Mouse (Mus musculus): ENCODE results near the gene Sox8. TPM values are rescaled to one million over a fixed set of nuclear protein-coding genes. Genes with fewer than 3 reads are reported as not detected.

The Sox8 gene
- polyA plus RNA-seq (2015; fragmentation: Nextera tagmentation; extraction: Ambion mirVana): 1.6 and 1.7 TPM in 2 replicates

GRCm38 (mm10) chr17:25570648-25571452, at the start of gene Sox8:
Gene Sox8, minus strand, starts transcription at chr17:25570686.

GRCm38 (mm10) chr17:25578920-25579319, 8.4 kb upstream of the Sox8 start, which contains the start of gene Lmf1:
Gene Lmf1, plus strand, starts transcription at chr17:25579085.

Other genes with a start within 250 kb of the Sox8 start
- gene Tpsab1, start 225.1 kb downstream of the Sox8 start, polyA plus RNA-seq (2015; fragmentation: Nextera tagmentation; extraction: Ambion mirVana): 2.4 and 10.9 TPM in 2 replicates
- gene Tpsb2, start 204.4 kb downstream of the Sox8 start, polyA plus RNA-seq (2015; fragmentation: Nextera tagmentation; extraction: Ambion mirVana): 43.4 and 152 TPM in 2 replicates
- 0.82 and 1.7 TPM in 2 replicates for gene Tpsg1, start 201.4 kb downstream of the Sox8 start, polyA plus RNA-seq (2015; fragmentation: Nextera tagmentation; extraction: Ambion mirVana)
- 5.6 and 7.4 TPM in 2 replicates for gene Cacna1h, start 136.9 kb downstream of the Sox8 start, polyA plus RNA-seq (2015; fragmentation: Nextera tagmentation; extraction: Ambion mirVana)
- not detected in 2 replicates for gene Tekt4, start 116.1 kb downstream of the Sox8 start, polyA plus RNA-seq (2015; fragmentation: Nextera tagmentation; extraction: Ambion mirVana)
- not detected in 2 replicates for gene Sstr5, start 73.4 kb downstream of the Sox8 start, polyA plus RNA-seq (2015; fragmentation: Nextera tagmentation; extraction: Ambion mirVana)
- 16.8 and 17.1 TPM in 2 replicates for gene Lmf1, start 8.4 kb upstream of the Sox8 start, polyA plus RNA-seq (2015; fragmentation: Nextera tagmentation; extraction: Ambion mirVana)
- 0.63 and 2.2 TPM in 2 replicates for gene Gng13, start 146.5 kb upstream of the Sox8 start, polyA plus RNA-seq (2015; fragmentation: Nextera tagmentation; extraction: Ambion mirVana)
- gene Chtf18, start 156.7 kb upstream of the Sox8 start, polyA plus RNA-seq (2015; fragmentation: Nextera tagmentation; extraction: Ambion mirVana): 6.3 and 7.4 TPM in 2 replicates
- gene Rpusd1, start 157.0 kb upstream of the Sox8 start, polyA plus RNA-seq (2015; fragmentation: Nextera tagmentation; extraction: Ambion mirVana): 8.7 and 12.9 TPM in 2 replicates
- gene Mslnl, start 165.4 kb upstream of the Sox8 start, polyA plus RNA-seq (2015; fragmentation: Nextera tagmentation; extraction: Ambion mirVana): 0.06 and 0.07 TPM in 2 replicates
- gene Msln, start 183.7 kb upstream of the Sox8 start, polyA plus RNA-seq (2015; fragmentation: Nextera tagmentation; extraction: Ambion mirVana): 160 and 189 TPM in 2 replicates
- gene Narfl, start 203.1 kb upstream of the Sox8 start, polyA plus RNA-seq (2015; fragmentation: Nextera tagmentation; extraction: Ambion mirVana): 19.4 and 20.0 TPM in 2 replicates
- 37.6 and 41.6 TPM in 2 replicates for gene Haghl, start 215.0 kb upstream of the Sox8 start, polyA plus RNA-seq (2015; fragmentation: Nextera tagmentation; extraction: Ambion mirVana)
- 0.24 and 0.27 TPM in 2 replicates for gene Ccdc78, start 215.9 kb upstream of the Sox8 start, polyA plus RNA-seq (2015; fragmentation: Nextera tagmentation; extraction: Ambion mirVana)
- gene Fam173a, start 222.2 kb upstream of the Sox8 start, polyA plus RNA-seq (2015; fragmentation: Nextera tagmentation; extraction: Ambion mirVana): 79.0 and 85.2 TPM in 2 replicates
- gene AC134908.4, start 225.0 kb upstream of the Sox8 start, polyA plus RNA-seq (2015; fragmentation: Nextera tagmentation; extraction: Ambion mirVana): 0.25 TPM in 1 of 2 replicates, not detected in the other
- 22.7 and 22.9 TPM in 2 replicates for gene Metrn, start 226.4 kb upstream of the Sox8 start, polyA plus RNA-seq (2015; fragmentation: Nextera tagmentation; extraction: Ambion mirVana)
- gene Fbxl16, start 238.4 kb upstream of the Sox8 start, polyA plus RNA-seq (2015; fragmentation: Nextera tagmentation; extraction: Ambion mirVana): 1.4 and 1.8 TPM in 2 replicates

Measured in urinary bladder, postnatal 0 days (tissue).